Mouse (Mus musculus) limb, embryonic 14.5 days (tissue): ENCODE data around the gene Slc5a3. TPM values are rescaled to one million over a fixed set of nuclear protein-coding genes. Genes with fewer than 3 reads are reported as not detected.

Experiments
- ATAC-seq: fragments of 200-750 bp; cut with Nextera tagmentation; 2 replicates; pipeline ENCODE4 v1.8.0; 2017; ENCODE audit warnings: low read depth, moderate number of reproducible peaks, moderate TSS enrichment; ENCODE audit not compliant: low FRiP score
- DNase-seq: peaks from one replicate; pipeline ENCODE4 v3.0.0-alpha.2; 2015; ENCODE audit warnings: low spot score
- H3K27ac ChIP-seq: fragments of 300-500 bp; sonication (generic); replicated peaks from 2 replicates; pipeline ENCODE4 v1.5.1; 2014; ENCODE audit warnings: low read depth, mild to moderate bottlenecking, low read length, moderate library complexity, mixed read lengths
- H3K27me3 ChIP-seq: fragments of 300-500 bp; sonication (generic); 2 replicates; pipeline ENCODE4 v1.6.1; 2014; ENCODE audit warnings: low read length, mixed read lengths; ENCODE audit not compliant: control insufficient read depth, insufficient read depth
- H3K36me3 ChIP-seq: fragments of 300-500 bp; sonication (generic); 2 replicates; pipeline ENCODE4 v1.6.1; 2014; ENCODE audit warnings: mild to moderate bottlenecking, low read length, moderate library complexity, mixed read lengths; ENCODE audit not compliant: control insufficient read depth, insufficient read depth
- H3K4me1 ChIP-seq: fragments of 300-500 bp; sonication (generic); 2 replicates; pipeline ENCODE4 v1.6.1; 2014; ENCODE audit warnings: antibody characterized with exemption, low read length, mixed read lengths; ENCODE audit not compliant: control insufficient read depth, insufficient read depth
- H3K4me2 ChIP-seq: fragments of 300-500 bp; sonication (generic); replicated peaks from 2 replicates; pipeline ENCODE4 v1.6.1; 2014; ENCODE audit warnings: low read depth, mild to moderate bottlenecking, low read length, moderate library complexity; ENCODE audit not compliant: severe bottlenecking
- H3K4me3 ChIP-seq: fragments of 300-500 bp; sonication (generic); replicated peaks from 2 replicates; pipeline ENCODE4 v1.5.1; 2014; ENCODE audit warnings: low read length
- H3K9ac ChIP-seq: fragments of 300-500 bp; sonication (generic); 2 replicates; pipeline ENCODE4 v1.6.1; 2014; ENCODE audit warnings: mild to moderate bottlenecking, low read depth, low read length, moderate library complexity; ENCODE audit not compliant: severe bottlenecking
- H3K9me3 ChIP-seq: fragments of 300-500 bp; sonication (generic); 2 replicates; pipeline ENCODE4 v1.6.1; 2016; ENCODE audit warnings: low read length; ENCODE audit not compliant: control insufficient read depth
- POLR2A ChIP-seq: fragments of 200-500 bp; IDR thresholded peaks from 2 replicates; pipeline ENCODE4 v1.8.0; 2012; ENCODE audit warnings: inconsistent platforms, mild to moderate bottlenecking, moderate library complexity, borderline replicate concordance; ENCODE audit not compliant: insufficient read depth, insufficient read length; ENCODE audit errors: extremely low read depth
- WGBS: fragments of 180-500 bp; shearing (Covaris S2); extraction: QIAGEN DNeasy Blood & Tissue Kit; methylation state at CpG from one replicate; pipeline ENCODE4 v1.1.7; 2014; 5-methylcytosine and 5-hydroxymethylcytosine counted together
- polyA plus RNA-seq, 2 experiments: library from polyadenylated mRNA; depleted of rRNA in 1 of 2; stranded (reverse) in 1 of 2; unstranded in 1 of 2; fragments of >200 nt; fragmentation: Nextera tagmentation in 1 of 2; extraction: Ambion mirVana in 1 of 2; gene quantifications; 2 replicates each; pipeline versions ENCODE4 v1.2.1 to v1.2.3; 2012 to 2014

Slc5a3 gene
- polyA plus RNA-seq, 2 experiments = 3.5 to 9.3 TPM

GRCm38 (mm10) chr16:92127666-92128065 lies 69.5 kb downstream of the Slc5a3 start:
- no peak for ATAC-seq
- no peak for DNase-seq
- Histone ChIP-seq H3K4me3 (no peak overlapping the region), H3K36me3 (no peaks in the 10 kb centered on the region), H3K4me1 (no peaks in the 10 kb centered on the region), H3K27me3 (no peaks in the 10 kb centered on the region), H3K9ac (no peak overlapping the region), H3K4me2 (no peak overlapping the region), H3K27ac (no peak overlapping the region), H3K9me3 (peaks cover 6% of the 10 kb centered on the region)
- TF ChIP-seq POLR2A = no peak
- WGBS = 81% methylated on average over 5 of the region's 5 CpGs

- TF ChIP-seq POLR2A = no peak
- Histone ChIP-seq H3K4me2 (no peak overlapping the region), H3K9ac (no peak overlapping the region), H3K4me1 (no peaks in the 10 kb centered on the region), H3K27ac (no peak overlapping the region), H3K36me3 (no peaks in the 10 kb centered on the region), H3K9me3 (no peaks in the 10 kb centered on the region), H3K27me3 (no peaks in the 10 kb centered on the region), H3K4me3 (no peak overlapping the region)
- DNase-seq (no peak), ATAC-seq (no peak)
- 94% methylated on average over 8 of the region's 8 CpGs for WGBS
Measured at GRCm38 (mm10) chr16:92129843-92130242, 71.7 kb downstream of the Slc5a3 start.

GRCm38 (mm10) chr16:92132511-92132910 lies 74.4 kb downstream of the Slc5a3 start:
- no peak overlapping the region for H3K4me2 ChIP-seq
- no peak overlapping the region for H3K9ac ChIP-seq
- no peak overlapping the region for H3K27ac ChIP-seq
- TF ChIP-seq POLR2A = no peak
- DNase-seq (no peak), ATAC-seq (no peak)
- no peaks in the 10 kb centered on the region for H3K4me1 ChIP-seq
- WGBS = 84% methylated on average over 4 of the region's 4 CpGs
- H3K36me3 ChIP-seq = no peaks in the 10 kb centered on the region
- H3K9me3 ChIP-seq = no peaks in the 10 kb centered on the region
- H3K27me3 ChIP-seq = no peaks in the 10 kb centered on the region
- no peak overlapping the region for H3K4me3 ChIP-seq

- no peak for DNase-seq
- no peaks in the 10 kb centered on the region for H3K9me3 ChIP-seq
- WGBS = 75% methylated on average over 11 of the region's 11 CpGs
- no peak overlapping the region for H3K27ac ChIP-seq
- peaks cover 4% of the 10 kb centered on the region for H3K4me1 ChIP-seq
- H3K4me3 ChIP-seq = no peak overlapping the region
- no peaks in the 10 kb centered on the region for H3K27me3 ChIP-seq
- no peak for TF ChIP-seq POLR2A
- ATAC-seq = no peak
- no peak overlapping the region for H3K9ac ChIP-seq
- no peak overlapping the region for H3K4me2 ChIP-seq
- H3K36me3 ChIP-seq = no peaks in the 10 kb centered on the region
Measured at GRCm38 (mm10) chr16:92134148-92134764, 76.1 kb downstream of the Slc5a3 start.

- no peaks in the 10 kb centered on the region for H3K36me3 ChIP-seq
- TF ChIP-seq POLR2A = no peak
- DNase-seq = no peak
- H3K4me3 ChIP-seq = no peak overlapping the region
- no peak overlapping the region for H3K4me2 ChIP-seq
- 89% methylated on average over 15 of the region's 15 CpGs for WGBS
- no peak for ATAC-seq
- H3K9ac ChIP-seq = no peak overlapping the region
- no peaks in the 10 kb centered on the region for H3K27me3 ChIP-seq
- no peak overlapping the region for H3K27ac ChIP-seq
- H3K9me3 ChIP-seq = no peaks in the 10 kb centered on the region
- peaks cover 12% of the 10 kb centered on the region for H3K4me1 ChIP-seq
Measured at GRCm38 (mm10) chr16:92136275-92136674, 78.2 kb downstream of the Slc5a3 start.

Other genes with a start within 250 kb of the Slc5a3 start
- 46.6 and 49.5 TPM in 2 replicates for gene Mrps6, start 52 bp upstream of the Slc5a3 start, polyA plus RNA-seq (2012; rRNA removed)
- 101 and 109 TPM in 2 replicates for gene Mrps6, start 52 bp upstream of the Slc5a3 start, polyA plus RNA-seq (2014; fragmentation: Nextera tagmentation; extraction: Ambion mirVana)
- gene Gm49711, start within 50 bp of the Slc5a3 start, polyA plus RNA-seq (2012; rRNA removed) = 0.24 and 0.27 TPM in 2 replicates
- gene Gm49711, start within 50 bp of the Slc5a3 start, polyA plus RNA-seq (2014; fragmentation: Nextera tagmentation; extraction: Ambion mirVana) = 0.36 TPM in 1 of 2 replicates, not detected in the other
- 0.05 and 0.09 TPM in 2 replicates for gene Kcne2, start 234.1 kb downstream of the Slc5a3 start, polyA plus RNA-seq (2012; rRNA removed)
- gene Kcne2, start 234.1 kb downstream of the Slc5a3 start, polyA plus RNA-seq (2014; fragmentation: Nextera tagmentation; extraction: Ambion mirVana) = 0.15 TPM in 1 of 2 replicates, not detected in the other
- gene Smim11, start 243.0 kb downstream of the Slc5a3 start, polyA plus RNA-seq (2012; rRNA removed) = 52.3 and 61.2 TPM in 2 replicates
- 145 and 150 TPM in 2 replicates for gene Smim11, start 243.0 kb downstream of the Slc5a3 start, polyA plus RNA-seq (2014; fragmentation: Nextera tagmentation; extraction: Ambion mirVana)